Mouse (Mus musculus) bone marrow, adult 2 months (tissue): ENCODE measurements around the gene Cltb.

Experiments used
- CTCF ChIP-seq: fragments of 200-500 bp; IDR thresholded peaks from 2 replicates; pipeline ENCODE4 v1.5.1; 2011; ENCODE audit warnings: low read length, control low read depth; ENCODE audit not compliant: control insufficient read depth, insufficient read depth
- POLR2A ChIP-seq: fragments of 200-500 bp; IDR thresholded peaks from 2 replicates; pipeline ENCODE4 v1.6.1; 2011; ENCODE audit warnings: low read depth, mild to moderate bottlenecking, control low read depth, low read length, borderline replicate concordance; ENCODE audit not compliant: control insufficient read depth

- TF ChIP-seq CTCF (no peak), POLR2A (no peak)
These were observed 39.5 kb downstream of the Cltb start for GRCm38 (mm10) chr13:54571637-54572036.
